Mouse (Mus musculus) testis, adult 2 months (tissue): ENCODE results near the gene Golph3l.

Experiments used
- CTCF ChIP-seq: fragments of 200-500 bp; IDR thresholded peaks from 2 replicates; pipeline ENCODE4 v1.5.1; 2012; ENCODE audit warnings: low read depth, mild to moderate bottlenecking, inconsistent platforms, low read length, moderate library complexity; ENCODE audit not compliant: control insufficient read depth, insufficient read depth, insufficient replicate concordance
- POLR2A ChIP-seq: fragments of 200-500 bp; IDR thresholded peaks from 2 replicates; pipeline ENCODE4 v1.6.1; 2012; ENCODE audit warnings: low read depth, mild to moderate bottlenecking, inconsistent platforms, low read length, moderate library complexity; ENCODE audit not compliant: control insufficient read depth

DNA sequence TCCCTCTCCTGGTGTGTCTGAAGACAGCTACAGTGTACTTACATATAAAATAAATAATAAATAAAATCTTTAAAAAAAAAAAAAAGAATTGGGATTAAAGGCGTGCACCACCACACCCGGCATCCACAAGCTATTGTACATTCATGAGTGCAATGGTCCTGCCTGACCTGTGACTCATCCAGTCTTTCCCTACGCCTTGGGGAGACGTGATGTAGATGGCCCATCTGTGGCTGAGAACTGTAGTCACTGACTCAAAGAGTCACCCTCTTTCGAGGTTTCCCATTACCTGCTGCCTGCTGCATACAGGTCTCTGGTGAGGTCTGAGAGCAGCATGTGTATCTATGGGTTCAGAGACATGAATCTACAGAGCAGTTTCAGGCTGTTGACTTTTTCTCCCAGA, 59.3 kb downstream of the Golph3l start:
- TF ChIP-seq POLR2A (no peak), CTCF (no peak)
